Mouse (Mus musculus): ENCODE data around the gene Aqp8. TPM values are rescaled to one million over a fixed set of nuclear protein-coding genes. Genes with fewer than 3 reads are reported as not detected.

The Aqp8 gene
- polyA plus RNA-seq, 1 experiment from 2014 or later: not detected

DNA sequence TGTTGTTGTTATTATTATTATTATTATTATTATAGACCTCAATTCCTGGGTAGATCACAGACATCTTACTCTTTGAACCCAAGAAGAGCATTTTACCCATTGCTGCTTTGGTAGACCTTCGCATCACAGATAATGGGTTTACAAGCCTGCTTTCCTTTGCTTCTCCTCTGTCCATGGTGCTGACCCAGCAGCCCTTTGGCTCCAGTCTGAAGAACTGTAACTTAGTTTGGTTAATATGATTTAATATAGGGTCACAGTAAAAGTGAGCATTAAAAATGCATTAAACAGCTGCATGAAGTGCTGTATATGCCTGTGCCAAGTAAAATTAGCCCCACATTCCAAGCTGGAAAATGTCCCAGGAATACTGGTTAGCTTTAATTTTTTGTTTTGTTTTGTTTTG lies 41.3 kb downstream of the Aqp8 start:
- Histone ChIP-seq H3K9me3 (ENCODE audit: control insufficient read depth, low read length) (no peaks in the 10 kb centered on the region), H3K27me3 (ENCODE audit: control insufficient read depth, insufficient read depth, low read length) (no peaks in the 10 kb centered on the region), H3K9ac (replicated peaks; ENCODE audit: low read length) (no peak overlapping the region), H3K4me1 (ENCODE audit: control insufficient read depth, insufficient read depth, low read length) (peaks cover 20% of the 10 kb centered on the region), H3K36me3 (ENCODE audit: control insufficient read depth, insufficient read depth, low read length) (no peaks in the 10 kb centered on the region), H3K4me3 (replicated peaks; ENCODE audit: low read depth, low read length) (no peak overlapping the region), H3K27ac (replicated peaks; ENCODE audit: low read depth, low read length) (no peak overlapping the region), H3K4me2 (ENCODE audit: low read length) (no peak overlapping the region)
- ATAC-seq (ENCODE audit: low FRiP score, low TSS enrichment) (no peak), DNase-seq (peak; percentile 32)
- 52% methylated on average over 1 of the region's 1 CpGs for WGBS

DNA sequence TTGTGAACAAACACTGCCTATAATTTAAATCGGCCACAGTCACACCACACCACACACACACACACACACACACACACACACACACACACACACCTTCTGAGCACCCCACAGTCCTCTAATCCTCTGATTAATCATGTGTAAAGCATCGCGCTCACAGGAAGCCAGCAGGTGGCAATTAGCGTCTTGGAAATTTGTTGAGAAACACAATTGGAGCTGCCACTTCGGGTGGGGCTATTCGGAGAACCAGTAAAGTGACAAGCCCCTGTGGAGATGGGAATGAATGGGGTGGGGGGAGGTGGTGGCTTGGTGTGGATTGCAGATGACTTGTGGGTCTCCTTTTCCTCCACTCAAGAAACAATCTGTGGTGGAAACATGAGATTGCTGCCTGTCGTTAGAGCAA lies 45.9 kb downstream of the Aqp8 start:
- Histone ChIP-seq H3K9me3 (ENCODE audit: control insufficient read depth, low read length) (no peaks in the 10 kb centered on the region), H3K4me3 (replicated peaks; ENCODE audit: low read depth, low read length) (no peak overlapping the region), H3K4me2 (ENCODE audit: low read length) (no peak overlapping the region), H3K9ac (replicated peaks; ENCODE audit: low read length) (no peak overlapping the region), H3K4me1 (ENCODE audit: control insufficient read depth, insufficient read depth, low read length) (no peaks in the 10 kb centered on the region), H3K27ac (replicated peaks; ENCODE audit: low read depth, low read length) (no peak overlapping the region), H3K36me3 (ENCODE audit: control insufficient read depth, insufficient read depth, low read length) (no peaks in the 10 kb centered on the region), H3K27me3 (ENCODE audit: control insufficient read depth, insufficient read depth, low read length) (no peaks in the 10 kb centered on the region)
- DNase-seq: no peak
- ATAC-seq (ENCODE audit: low FRiP score, low TSS enrichment): no peak
- 84% methylated on average over 7 of the region's 7 CpGs for WGBS

Other genes with a start within 250 kb of the Aqp8 start
- gene Slc5a11, start 247.5 kb upstream of the Aqp8 start, polyA plus RNA-seq (2014; fragmentation: Nextera tagmentation; extraction: Ambion mirVana): 1.2 TPM in 1 of 2 replicates, not detected in the other
- 100 and 115 TPM in 2 replicates for gene Lcmt1, start 92.5 kb upstream of the Aqp8 start, polyA plus RNA-seq (2014; fragmentation: Nextera tagmentation; extraction: Ambion mirVana)
- 8.1 and 12.0 TPM in 2 replicates for gene Arhgap17, start 92.4 kb upstream of the Aqp8 start, polyA plus RNA-seq (2014; fragmentation: Nextera tagmentation; extraction: Ambion mirVana)
- gene Zkscan2, start 38.2 kb downstream of the Aqp8 start, polyA plus RNA-seq (2014; fragmentation: Nextera tagmentation; extraction: Ambion mirVana): 17.9 and 18.6 TPM in 2 replicates